Mouse (Mus musculus) CD4-positive helper T cell, adult 2 months (primary cell): ENCODE results near the gene Dnajc28.
"Not testable (repeated sequence)": the region's sequence is repeated elsewhere in the genome, so short reads cannot be mapped to it uniquely, and the experiment has no call there.

Experiments used
- DNase-seq: peaks from one replicate; pipeline ENCODE4 v3.0.0-alpha.2; 2012; ENCODE audit warnings: low read depth, missing footprints, low spot score

Dnajc28 gene

GRCm38 (mm10) chr16:91618511-91619501 is at the start of gene Dnajc28:
TSS of gene Dnajc28 (minus strand) at chr16:91619026.
- peak; percentile 82 for DNase-seq

- DNase-seq = no peak
Observed at GRCm38 (mm10) chr16:91663795-91664194, 45.0 kb upstream of the Dnajc28 start.

GRCm38 (mm10) chr16:91662336-91662735 is 43.5 kb upstream of the Dnajc28 start:
- DNase-seq = no peak

GRCm38 (mm10) chr16:91661397-91661796 is 42.6 kb upstream of the Dnajc28 start:
- no peak for DNase-seq

GRCm38 (mm10) chr16:91659798-91660197 is 41.0 kb upstream of the Dnajc28 start:
- DNase-seq = no peak

- DNase-seq = no peak
Observed at GRCm38 (mm10) chr16:91658471-91658870, 39.6 kb upstream of the Dnajc28 start.

GRCm38 (mm10) chr16:91657285-91657684 is 38.5 kb upstream of the Dnajc28 start:
- no peak for DNase-seq

- no peak for DNase-seq
Observed at GRCm38 (mm10) chr16:91655285-91655684, 36.5 kb upstream of the Dnajc28 start.

- DNase-seq = no peak
Observed at GRCm38 (mm10) chr16:91652191-91652590, 33.4 kb upstream of the Dnajc28 start.

- no peak for DNase-seq
Observed at GRCm38 (mm10) chr16:91649781-91650180, 31.0 kb upstream of the Dnajc28 start.

- no peak for DNase-seq
Observed at GRCm38 (mm10) chr16:91649246-91649645, 30.4 kb upstream of the Dnajc28 start.

GRCm38 (mm10) chr16:91648220-91648550 is 29.4 kb upstream of the Dnajc28 start:
- no peak for DNase-seq

- peak; percentile 99 for DNase-seq
Observed at GRCm38 (mm10) chr16:91647461-91648219, 28.8 kb upstream of the Dnajc28 start, which contains the start of gene Son. TSS of gene Son (plus strand) at chr16:91647506.

- peak; percentile 94 for DNase-seq
Observed at GRCm38 (mm10) chr16:91646681-91647419, 28.0 kb upstream of the Dnajc28 start, which contains the start of gene Gart. TSS of gene Gart (minus strand) at chr16:91646952.

GRCm38 (mm10) chr16:91645995-91646602 is 27.3 kb upstream of the Dnajc28 start:
- peak; percentile 83 for DNase-seq

- not testable (repeated sequence) for DNase-seq
Observed at GRCm38 (mm10) chr16:91645420-91645819, 26.6 kb upstream of the Dnajc28 start.

- DNase-seq = no peak
Observed at GRCm38 (mm10) chr16:91644901-91645300, 26.1 kb upstream of the Dnajc28 start.

GRCm38 (mm10) chr16:91640171-91640570 is 21.3 kb upstream of the Dnajc28 start:
- no peak for DNase-seq

GRCm38 (mm10) chr16:91639636-91640035 is 20.8 kb upstream of the Dnajc28 start:
- DNase-seq = no peak

- DNase-seq = no peak
Observed at GRCm38 (mm10) chr16:91639161-91639560, 20.3 kb upstream of the Dnajc28 start.

GRCm38 (mm10) chr16:91633641-91634040 is 14.8 kb upstream of the Dnajc28 start:
- DNase-seq = no peak
